Mouse (Mus musculus) limb, embryonic 15.5 days (tissue): ENCODE data around the gene Strn4. TPM values are rescaled to one million over a fixed set of nuclear protein-coding genes. Genes with fewer than 3 reads are reported as not detected.

Experiments used
- ATAC-seq: fragments of 200-750 bp; cut with Nextera tagmentation; 2 replicates; pipeline ENCODE4 v1.8.0; 2017; ENCODE audit warnings: low read depth, moderate TSS enrichment; ENCODE audit not compliant: insufficient number of reproducible peaks, low FRiP score, low TSS enrichment
- H3K27ac ChIP-seq: fragments of 300-500 bp; sonication (generic); 2 replicates; pipeline ENCODE4 v1.5.1; 2015; ENCODE audit warnings: moderate library complexity, mild to moderate bottlenecking, inconsistent platforms
- H3K27me3 ChIP-seq: fragments of 300-500 bp; sonication (generic); 2 replicates; pipeline ENCODE4 v1.6.1; 2015; ENCODE audit warnings: inconsistent platforms
- H3K36me3 ChIP-seq: fragments of 300-500 bp; sonication (generic); 2 replicates; pipeline ENCODE4 v1.6.1; 2015; ENCODE audit warnings: inconsistent platforms
- H3K4me1 ChIP-seq: fragments of 300-500 bp; sonication (generic); 2 replicates; pipeline ENCODE4 v1.6.1; 2015; ENCODE audit warnings: inconsistent platforms
- H3K4me2 ChIP-seq: fragments of 300-500 bp; sonication (generic); 2 replicates; pipeline ENCODE4 v1.6.1; 2015; ENCODE audit warnings: mild to moderate bottlenecking, inconsistent platforms
- H3K4me3 ChIP-seq: fragments of 300-500 bp; sonication (generic); 2 replicates; pipeline ENCODE4 v1.5.1; 2015; ENCODE audit warnings: mild to moderate bottlenecking, inconsistent platforms
- H3K9ac ChIP-seq: fragments of 300-500 bp; sonication (generic); 2 replicates; pipeline ENCODE4 v1.6.1; 2015; ENCODE audit warnings: inconsistent platforms
- H3K9me3 ChIP-seq: fragments of 300-500 bp; sonication (generic); 2 replicates; pipeline ENCODE4 v1.6.1; 2016; ENCODE audit warnings: inconsistent platforms
- WGBS: fragments of 180-500 bp; shearing (Covaris S2); methylation state at CpG from one replicate; pipeline ENCODE4 v1.1.7; 2015; 5-methylcytosine and 5-hydroxymethylcytosine counted together
- polyA plus RNA-seq: library from polyadenylated mRNA; unstranded; fragments of >200 nt; fragmentation: Nextera tagmentation; extraction: Ambion mirVana; gene quantifications from 2 replicates; pipeline ENCODE4 v1.2.1, GENCODE M21; 2015

The Strn4 gene
- polyA plus RNA-seq, 1 experiment from 2014 or later, result 96.1 TPM

DNA sequence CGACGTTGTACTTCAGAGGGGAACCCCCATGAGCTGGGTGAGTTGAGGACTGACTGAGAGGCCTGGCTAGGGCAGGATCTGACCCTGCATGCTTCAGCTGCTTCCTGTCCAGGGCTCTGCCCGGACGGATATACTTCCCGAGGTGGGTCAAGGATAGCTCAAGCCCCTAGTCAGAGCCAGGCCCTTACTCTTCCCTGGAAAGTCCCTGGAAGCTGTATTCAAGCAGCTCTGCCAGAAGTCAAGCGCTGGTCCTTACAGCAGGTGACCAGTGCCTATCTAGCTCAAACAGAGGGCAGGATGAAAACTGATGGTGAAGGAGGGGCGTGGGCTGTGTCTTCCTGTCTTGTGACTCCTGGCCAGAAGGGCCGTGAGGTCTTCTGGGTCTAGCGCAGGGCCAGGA, 14.8 kb downstream of the Strn4 start:
- ATAC-seq, result no peak
- no peaks in the 10 kb centered on the region for H3K27me3 ChIP-seq
- H3K4me1 ChIP-seq, result 0 out of 2 replicates have a peak, but pooled peaks cover 2% of the 10 kb centered on the region
- no peak overlapping the region for H3K4me2 ChIP-seq
- H3K4me3 ChIP-seq, result no peak overlapping the region
- H3K9me3 ChIP-seq, result no peaks in the 10 kb centered on the region
- H3K27ac ChIP-seq, result no peak overlapping the region
- peaks cover 97% of the 10 kb centered on the region for H3K36me3 ChIP-seq
- 87% methylated on average over 9 of the region's 9 CpGs for WGBS
- no peak overlapping the region for H3K9ac ChIP-seq

GRCm38 (mm10) chr7:16837916-16838803, 22.5 kb downstream of the Strn4 start:
- Histone ChIP-seq H3K4me2 (no peak overlapping the region), H3K4me3 (no peak overlapping the region), H3K9me3 (no peaks in the 10 kb centered on the region), H3K27ac (no peak overlapping the region), H3K4me1 (peaks cover 10% of the 10 kb centered on the region; the same call in 1 of the 2 replicates), H3K27me3 (no peaks in the 10 kb centered on the region), H3K36me3 (peaks cover 70% of the 10 kb centered on the region), H3K9ac (no peak overlapping the region)
- ATAC-seq, result no peak
- WGBS, result 90% methylated on average over 18 of the region's 18 CpGs

DNA sequence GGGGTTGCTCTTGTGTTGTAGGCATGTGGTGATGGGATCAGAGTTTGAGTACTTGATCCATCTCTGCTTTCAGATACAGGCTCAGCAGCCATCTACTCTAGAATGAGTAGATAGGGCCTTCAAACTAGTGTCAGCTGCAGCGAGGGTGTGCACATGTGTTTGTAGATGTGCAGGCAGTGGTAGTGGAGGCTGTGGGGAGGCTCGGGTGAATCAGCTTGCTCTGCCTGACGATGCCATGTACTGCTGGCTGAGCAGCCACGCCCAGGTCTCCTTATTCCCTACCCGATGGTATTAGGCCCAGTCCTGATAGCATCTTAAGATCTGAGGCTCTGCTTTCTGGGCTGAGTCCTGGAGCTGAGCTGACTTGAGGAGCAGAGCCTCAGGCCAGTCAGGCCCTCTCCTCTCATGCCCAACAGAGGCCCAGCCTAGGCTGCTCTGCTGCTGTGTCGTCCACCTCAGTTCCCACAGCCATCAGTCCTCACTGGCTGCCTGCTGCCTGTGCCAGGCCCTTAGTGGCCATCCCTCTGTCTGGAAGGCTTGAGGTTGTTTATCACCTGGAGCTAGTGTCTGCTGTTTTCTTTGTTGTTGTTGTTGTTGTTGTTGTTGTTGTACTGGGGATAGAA, 23.2 kb downstream of the Strn4 start:
- peaks cover 62% of the 10 kb centered on the region for H3K36me3 ChIP-seq
- no peaks in the 10 kb centered on the region for H3K27me3 ChIP-seq
- peaks cover 15% of the 10 kb centered on the region for H3K4me1 ChIP-seq
- H3K4me3 ChIP-seq, result no peak overlapping the region
- H3K27ac ChIP-seq, result no peak overlapping the region
- ATAC-seq, result no peak
- WGBS, result 79% methylated on average over 6 of the region's 6 CpGs
- no peak overlapping the region for H3K4me2 ChIP-seq
- H3K9me3 ChIP-seq, result no peaks in the 10 kb centered on the region
- H3K9ac ChIP-seq, result no peak overlapping the region

DNA sequence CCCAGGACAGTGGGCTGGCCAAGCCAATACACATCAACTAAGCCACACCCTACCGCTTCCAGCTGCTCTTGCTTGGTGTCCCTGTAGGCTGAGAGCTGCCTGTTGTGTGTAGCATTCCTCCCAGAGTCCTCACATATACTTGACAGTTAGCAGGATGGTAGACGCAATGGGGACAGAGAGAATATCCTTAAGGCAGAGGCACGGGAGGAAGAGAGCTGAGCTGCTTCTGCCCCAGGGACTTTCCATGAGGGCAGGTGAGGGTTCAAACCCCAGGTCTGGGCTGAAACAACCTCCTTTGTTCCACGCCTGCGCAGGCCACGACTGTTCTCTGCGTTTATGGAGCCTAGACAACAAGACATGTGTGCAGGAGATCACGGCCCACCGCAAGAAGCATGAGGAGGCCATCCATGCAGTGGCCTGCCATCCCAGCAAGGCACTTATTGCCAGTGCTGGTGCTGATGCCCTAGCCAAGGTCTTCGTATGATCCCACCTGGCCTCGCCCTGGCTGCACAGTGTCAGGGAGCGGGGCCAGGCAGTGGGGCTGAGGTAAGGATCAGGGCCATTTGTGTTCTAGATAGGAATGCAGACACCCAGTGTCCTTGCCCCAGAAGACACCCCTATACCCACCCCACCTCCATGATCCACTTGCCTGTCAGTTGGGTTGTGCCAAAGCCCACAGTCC, 23.9 kb downstream of the Strn4 start:
- Histone ChIP-seq H3K4me1 (peaks cover 21% of the 10 kb centered on the region), H3K4me3 (no peak overlapping the region), H3K27me3 (no peaks in the 10 kb centered on the region), H3K9ac (no peak overlapping the region), H3K9me3 (no peaks in the 10 kb centered on the region), H3K27ac (no peak overlapping the region), H3K36me3 (peaks cover 56% of the 10 kb centered on the region), H3K4me2 (no peak overlapping the region)
- WGBS, result 91% methylated on average over 12 of the region's 12 CpGs
- no peak for ATAC-seq

DNA sequence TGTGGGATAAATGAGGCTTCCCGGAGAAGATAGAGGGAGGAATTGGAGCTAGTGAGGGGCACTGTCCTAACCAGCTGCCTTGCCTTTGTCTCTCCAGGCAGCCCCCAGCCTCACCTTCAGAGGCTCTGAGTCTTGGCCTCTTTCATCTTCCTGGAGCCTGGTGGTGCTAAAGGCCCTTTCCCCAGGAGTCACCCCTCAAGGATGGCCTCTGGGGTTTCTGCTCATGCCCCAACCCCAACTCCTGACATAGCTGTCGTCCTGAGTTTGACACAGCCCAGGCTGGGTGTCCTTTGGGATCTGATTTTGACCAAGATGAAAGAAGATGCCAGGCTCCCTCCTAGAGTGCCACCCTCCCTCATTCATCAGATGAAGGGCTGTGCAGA, 24.4 kb downstream of the Strn4 start:
- peaks cover 50% of the 10 kb centered on the region for H3K36me3 ChIP-seq
- 92% methylated on average over 2 of the region's 2 CpGs for WGBS

GRCm38 (mm10) chr7:16841078-16841477, 25.4 kb downstream of the Strn4 start:
- Histone ChIP-seq H3K27me3 (no peaks in the 10 kb centered on the region), H3K4me3 (no peak overlapping the region), H3K4me1 (peaks cover 36% of the 10 kb centered on the region), H3K9me3 (no peaks in the 10 kb centered on the region), H3K4me2 (no peak overlapping the region), H3K36me3 (peaks cover 49% of the 10 kb centered on the region), H3K9ac (no peak overlapping the region), H3K27ac (peak overlapping the region; percentile 89)
- ATAC-seq, result no peak
- WGBS, result 81% methylated on average over 4 of the region's 4 CpGs

More for the DNA sequence above, 24.4 kb downstream of the Strn4 start:
- no peak for ATAC-seq
- Histone ChIP-seq H3K27ac (no peak overlapping the region), H3K4me1 (peaks cover 27% of the 10 kb centered on the region), H3K4me2 (no peak overlapping the region), H3K9ac (no peak overlapping the region), H3K27me3 (no peaks in the 10 kb centered on the region), H3K4me3 (no peak overlapping the region), H3K9me3 (no peaks in the 10 kb centered on the region)

DNA sequence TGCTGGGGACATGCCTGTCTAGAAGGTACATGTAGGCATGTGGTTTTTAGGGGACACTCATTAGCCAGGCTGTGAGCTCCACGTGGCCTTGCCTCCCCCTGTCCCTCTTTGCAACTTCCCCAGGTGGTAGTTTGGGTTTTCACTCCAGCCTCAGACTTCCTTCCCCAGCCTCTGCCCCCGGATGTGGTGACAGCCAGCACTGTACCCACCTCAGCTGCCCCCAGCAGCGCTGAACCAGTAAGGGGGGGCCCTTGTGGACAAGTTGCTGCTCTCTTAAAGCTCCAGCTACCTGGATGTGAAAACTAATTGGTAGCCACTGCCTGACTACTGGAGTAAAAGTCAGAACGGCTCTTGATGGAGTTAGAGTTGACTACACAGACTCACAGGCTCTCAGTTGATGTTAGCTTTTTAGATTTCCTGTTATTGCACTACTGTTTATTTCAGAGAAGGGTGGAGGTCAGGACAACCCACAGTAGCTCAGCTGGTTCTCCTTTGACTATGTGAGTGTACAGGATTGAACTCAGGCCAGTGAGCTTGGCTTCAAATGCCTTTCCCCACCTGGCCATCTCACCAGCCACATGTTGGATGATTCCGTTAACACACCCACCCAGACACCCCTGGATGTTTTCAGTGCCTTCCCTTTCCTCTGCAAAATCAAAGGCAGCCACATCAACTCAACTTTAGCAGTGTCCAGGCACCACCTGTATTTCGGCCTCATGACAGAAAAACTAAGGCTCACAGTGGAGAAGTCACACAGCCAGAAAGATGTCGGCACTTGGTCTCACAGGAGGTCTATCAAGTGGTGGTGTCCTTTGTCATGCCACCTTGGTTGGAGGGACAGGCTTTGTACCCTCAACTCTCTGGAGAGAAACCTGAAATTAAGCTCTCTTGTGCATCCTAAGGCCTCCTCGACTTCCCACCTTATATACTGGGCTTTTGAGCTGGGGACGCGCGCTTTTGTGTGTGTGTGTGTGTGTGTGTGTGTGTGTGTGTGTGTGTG, 26.2 kb downstream of the Strn4 start:
- Histone ChIP-seq H3K9me3 (no peaks in the 10 kb centered on the region), H3K36me3 (peaks cover 52% of the 10 kb centered on the region), H3K27ac (peak overlapping the region; percentile 89), H3K4me1 (peaks cover 36% of the 10 kb centered on the region), H3K4me3 (peak overlapping the region; percentile 62), H3K4me2 (peak overlapping the region; percentile 92), H3K27me3 (no peaks in the 10 kb centered on the region), H3K9ac (no peak overlapping the region)
- ATAC-seq, result no peak
- WGBS, result 36% methylated on average over 11 of the region's 11 CpGs

DNA sequence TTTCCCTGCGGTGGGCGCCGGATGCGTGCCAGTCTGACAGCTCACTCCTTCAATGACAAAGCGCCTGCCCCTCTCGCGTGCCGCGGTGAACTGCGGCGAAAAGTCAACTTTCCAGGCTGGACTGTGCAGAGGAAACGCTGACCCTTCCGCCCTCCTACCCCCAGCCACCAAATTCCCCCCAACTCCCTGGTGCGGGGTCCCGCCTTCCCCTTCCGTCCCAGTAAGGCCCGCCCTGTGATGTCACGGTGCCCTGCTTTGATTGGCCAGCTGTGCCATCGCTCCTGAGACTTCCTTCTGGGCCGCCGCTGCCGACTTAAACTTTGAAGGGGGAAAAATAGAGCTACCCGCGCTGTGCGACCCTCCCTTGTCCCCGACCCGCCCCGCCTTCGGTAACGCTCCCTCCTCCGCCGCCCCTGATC, 27.0 kb downstream of the Strn4 start, which contains the start of gene Prkd2:
TSS of gene Prkd2 (plus strand) at position 258 of the 419 bp plus-strand sequence.
- Histone ChIP-seq H3K27me3 (no peaks in the 10 kb centered on the region), H3K9ac (peak within 1 kb of the TSS; percentile 62), H3K36me3 (peaks cover 50% of the 10 kb centered on the region), H3K9me3 (no peaks in the 10 kb centered on the region), H3K4me2 (peak within 1 kb of the TSS; percentile 92), H3K27ac (peak within 1 kb of the TSS; percentile 89), H3K4me1 (peaks cover 36% of the 10 kb centered on the region), H3K4me3 (peak within 1 kb of the TSS; percentile 62)
- WGBS, result 1% methylated on average over 32 of the region's 32 CpGs
- ATAC-seq, result peak; percentile 88

- Histone ChIP-seq H3K27me3 (no peaks in the 10 kb centered on the region), H3K4me3 (peak overlapping the region; percentile 62), H3K4me2 (peak overlapping the region; percentile 92), H3K36me3 (peaks cover 45% of the 10 kb centered on the region), H3K4me1 (peaks cover 36% of the 10 kb centered on the region), H3K27ac (peak overlapping the region; percentile 89), H3K9me3 (no peaks in the 10 kb centered on the region), H3K9ac (peak overlapping the region; percentile 62)
- no peak for ATAC-seq
- under 1% methylated on average over 32 of the region's 33 CpGs for WGBS
These were observed 27.9 kb downstream of the Strn4 start for GRCm38 (mm10) chr7:16843441-16844171.

DNA sequence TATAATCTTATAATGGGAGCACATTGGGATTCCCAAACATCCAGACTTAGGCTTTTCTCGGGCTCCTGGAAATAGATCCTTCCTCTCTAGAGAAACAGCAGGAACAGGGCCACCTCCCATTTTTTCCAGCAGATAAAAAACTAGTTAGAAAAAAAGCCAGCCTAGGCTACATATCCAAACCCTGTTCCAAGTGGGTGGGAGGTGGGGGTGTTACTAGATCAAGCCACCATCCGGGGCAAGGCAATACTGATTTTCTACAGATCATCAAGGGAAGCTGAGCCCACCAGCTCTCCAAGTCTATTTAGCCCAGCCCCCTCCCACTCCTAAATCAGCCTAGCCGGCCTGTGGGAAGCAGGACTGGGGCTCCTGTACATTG, 29.0 kb downstream of the Strn4 start:
- H3K4me3 ChIP-seq, result peak overlapping the region; percentile 62
- peak overlapping the region; percentile 92 for H3K4me2 ChIP-seq
- H3K9ac ChIP-seq, result peak overlapping the region; percentile 40
- no peak for ATAC-seq
- no peaks in the 10 kb centered on the region for H3K27me3 ChIP-seq
- H3K27ac ChIP-seq, result peak overlapping the region; percentile 89
- 23% methylated on average over 3 of the region's 3 CpGs for WGBS
- no peaks in the 10 kb centered on the region for H3K9me3 ChIP-seq
- H3K4me1 ChIP-seq, result peaks cover 36% of the 10 kb centered on the region
- H3K36me3 ChIP-seq, result peaks cover 45% of the 10 kb centered on the region
